Mouse (Mus musculus) heart, adult 8-10 months (tissue): ENCODE data around the gene BC100530. TPM values are rescaled to one million over a fixed set of nuclear protein-coding genes. Genes with fewer than 3 reads are reported as not detected.
"Not testable (repeated sequence)": the region's sequence is repeated elsewhere in the genome, so short reads cannot be mapped to it uniquely, and the experiment has no call there.

Experiments
- DNase-seq: peaks from one replicate; pipeline ENCODE4 v3.0.0; 2022; ENCODE audit warnings: low spot score
- total RNA-seq, 4 experiments: library from RNA; stranded (reverse); gene quantifications; 2 replicates each; pipeline ENCODE4 v1.2.4; 2022

BC100530 gene
- not detected for total RNA-seq

DNA sequence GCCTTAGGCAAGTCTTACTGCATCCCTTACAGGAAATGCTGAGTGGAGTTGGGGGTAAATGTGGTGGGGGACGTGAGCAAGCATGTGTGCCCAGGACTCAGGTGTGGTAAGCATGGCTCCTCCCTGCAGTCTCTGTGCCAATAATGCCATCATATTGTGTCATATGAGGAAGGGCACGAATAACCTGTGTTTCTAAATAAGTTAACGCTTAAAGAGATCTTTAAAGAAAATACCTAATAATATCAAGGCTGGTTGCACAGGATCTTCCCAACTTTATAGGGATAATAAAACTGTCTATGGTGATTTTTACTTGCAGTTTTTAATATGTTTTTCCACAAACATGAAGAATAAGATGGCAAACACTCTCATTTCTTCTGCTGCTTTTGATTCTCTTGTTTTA is at the start of gene BC100530:
Gene BC100530, minus strand, starts transcription at position 101 of the 400 bp plus-strand sequence.
- DNase-seq: not testable (repeated sequence)

DNA sequence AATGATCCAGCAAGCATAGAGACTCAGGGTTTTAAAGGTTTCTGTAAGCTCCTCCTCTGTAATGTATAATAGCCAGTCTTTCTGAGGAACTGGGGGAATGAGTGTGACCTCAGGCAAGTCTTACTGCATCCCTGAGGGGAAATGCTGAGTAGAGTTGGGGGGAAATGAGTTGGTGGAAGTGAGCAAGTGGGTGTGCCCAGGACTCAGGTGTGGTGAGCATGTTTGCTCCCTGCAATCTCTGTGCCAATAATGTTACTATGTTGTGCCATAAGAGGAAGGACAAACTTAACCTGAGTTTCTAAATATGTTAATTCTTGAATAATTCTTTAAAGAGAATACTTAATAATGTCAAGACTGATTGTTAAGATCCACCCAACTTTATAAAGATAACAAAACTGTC is 40.8 kb upstream of the BC100530 start, which contains the start of gene Stfa2:
Gene Stfa2, minus strand, starts transcription at position 101 of the 400 bp plus-strand sequence.
- DNase-seq: no peak

DNA sequence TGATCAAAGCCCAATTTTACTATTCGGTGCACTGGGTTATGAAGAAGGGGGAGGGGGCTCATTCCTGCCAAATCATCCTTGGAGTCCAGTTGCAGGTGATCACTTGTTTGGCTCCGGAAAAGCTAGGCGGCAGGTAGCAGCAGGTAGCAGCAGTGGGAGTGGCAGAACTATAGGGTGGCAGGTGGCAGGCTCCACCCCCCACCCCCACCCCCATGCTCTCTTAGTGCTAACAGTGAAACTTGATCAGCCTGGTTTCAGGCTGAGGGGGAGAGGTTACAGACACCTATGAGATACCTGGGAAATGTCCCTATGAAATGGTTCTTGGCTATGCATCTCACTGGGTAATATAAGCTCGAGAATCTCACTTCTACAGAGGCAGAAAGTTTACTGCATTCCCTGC is 21.5 kb upstream of the BC100530 start:
- DNase-seq: no peak

GRCm38 (mm10) chr16:36337171-36337570 is 30.4 kb downstream of the BC100530 start:
- DNase-seq: no peak

GRCm38 (mm10) chr16:36334232-36334631 is 33.3 kb downstream of the BC100530 start, which contains the start of gene BC117090:
TSS of gene BC117090 (minus strand) at chr16:36334332.
- no peak for DNase-seq

DNA sequence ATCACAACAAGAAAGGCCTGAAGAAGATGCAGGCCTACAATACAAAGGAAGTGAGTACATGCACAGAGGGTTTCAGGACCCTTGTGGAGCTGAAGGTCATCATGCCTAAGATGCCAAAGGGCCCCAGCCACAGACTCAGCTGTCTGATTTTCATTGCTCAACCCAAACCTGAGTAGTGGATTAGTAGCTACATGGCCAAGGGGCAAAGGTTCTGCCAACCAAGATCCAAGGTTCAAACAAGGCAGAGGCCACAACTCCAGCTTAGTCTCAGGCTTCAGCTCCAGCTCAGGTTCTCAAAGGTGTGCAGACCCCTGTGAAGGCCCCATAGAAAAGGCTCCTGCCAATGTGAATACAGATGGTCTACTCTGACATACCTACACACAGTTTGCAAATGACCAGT is 48.3 kb downstream of the BC100530 start:
- no peak for DNase-seq

- not testable (repeated sequence) for DNase-seq
Measured at GRCm38 (mm10) chr16:36316111-36316510, 51.4 kb downstream of the BC100530 start.

Other genes with a start within 250 kb of the BC100530 start
- not detected for gene Csta1, start 236.5 kb downstream of the BC100530 start, total RNA-seq
- not detected for gene Stfa2l1, start 210.9 kb downstream of the BC100530 start, total RNA-seq
- gene Gm5483, start 183.5 kb downstream of the BC100530 start, total RNA-seq: not detected
- gene Gm5416, start 157.3 kb downstream of the BC100530 start, total RNA-seq: not detected
- gene 2010005H15Rik, start 146.3 kb downstream of the BC100530 start, total RNA-seq: not detected
- gene Stfa1, start 90.8 kb downstream of the BC100530 start, total RNA-seq: not detected
- not detected for gene BC117090, start 33.4 kb downstream of the BC100530 start, total RNA-seq
- gene Stfa2, start 40.7 kb upstream of the BC100530 start, total RNA-seq: not detected
- not detected for gene Stfa3, start 87.6 kb upstream of the BC100530 start, total RNA-seq
- under 1 TPM in 2 of 4 experiments, not detected in 2; 0.16 to 0.54 TPM for gene Casr, start 194.4 kb upstream of the BC100530 start, total RNA-seq